Mouse (Mus musculus): ENCODE results near the gene Ift22. TPM values are rescaled to one million over a fixed set of nuclear protein-coding genes. Genes with fewer than 3 reads are reported as not detected.
"Not testable (repeated sequence)": the region's sequence is repeated elsewhere in the genome, so short reads cannot be mapped to it uniquely, and the experiment has no call there.

Ift22 gene
- total and polyA plus RNA-seq, 3 experiments = 7.2 to 10.9 (median 8.7) TPM

DNA sequence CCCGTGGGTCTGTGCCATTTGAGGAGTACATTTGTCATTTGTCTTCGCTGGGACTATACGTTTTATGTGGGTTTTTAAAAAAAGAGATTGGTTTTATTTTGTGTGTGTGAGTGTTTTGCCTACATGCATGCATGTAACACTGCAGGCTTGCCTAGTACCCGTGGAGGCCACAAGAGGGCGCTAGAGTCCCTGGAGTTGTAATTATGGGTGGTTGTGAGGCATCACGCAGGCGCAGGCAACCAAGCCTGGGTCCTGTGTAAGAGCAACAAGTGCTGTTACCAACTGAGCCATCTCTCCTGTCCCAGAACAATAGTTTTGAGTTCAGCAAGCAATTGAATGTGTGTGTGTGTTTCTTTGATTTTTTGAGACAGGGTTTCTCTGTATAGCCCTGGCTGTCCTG is 31.3 kb downstream of the Ift22 start:
- TF ChIP-seq POLR2A (IDR thresholded peaks at IDR 0.05; ENCODE audit: insufficient read depth, low read depth, low read length) (no peak), CTCF (IDR thresholded peaks at IDR 0.05) (peak; percentile 70), EP300 (IDR thresholded peaks at IDR 0.05; ENCODE audit: insufficient read depth, low read depth, low read length) (no peak)
- no peaks in the 10 kb centered on the region for H3K4me1 ChIP-seq (ENCODE audit: control insufficient read depth, insufficient read depth, low read length)
- H3K27me3 ChIP-seq (ENCODE audit: control insufficient read depth, insufficient read depth, low read length) = no peaks in the 10 kb centered on the region
- WGBS = 65% methylated on average over 7 of the region's 7 CpGs
- H3K9ac ChIP-seq (ENCODE audit: low read depth, low read length) = no peak overlapping the region
- H3K27ac ChIP-seq = no peak overlapping the region
- no peak overlapping the region for H3K4me3 ChIP-seq
- no peaks in the 10 kb centered on the region for H3K79me2 ChIP-seq (replicated peaks; ENCODE audit: control insufficient read depth, insufficient read depth, low read length)
- H3K36me3 ChIP-seq (ENCODE audit: control insufficient read depth, insufficient read depth, low read length) = no peaks in the 10 kb centered on the region
- DNase-seq = peak in 1 of 2 experiments; percentile 32
- intact Hi-C loops (cut with DNase I) = no loop called here

DNA sequence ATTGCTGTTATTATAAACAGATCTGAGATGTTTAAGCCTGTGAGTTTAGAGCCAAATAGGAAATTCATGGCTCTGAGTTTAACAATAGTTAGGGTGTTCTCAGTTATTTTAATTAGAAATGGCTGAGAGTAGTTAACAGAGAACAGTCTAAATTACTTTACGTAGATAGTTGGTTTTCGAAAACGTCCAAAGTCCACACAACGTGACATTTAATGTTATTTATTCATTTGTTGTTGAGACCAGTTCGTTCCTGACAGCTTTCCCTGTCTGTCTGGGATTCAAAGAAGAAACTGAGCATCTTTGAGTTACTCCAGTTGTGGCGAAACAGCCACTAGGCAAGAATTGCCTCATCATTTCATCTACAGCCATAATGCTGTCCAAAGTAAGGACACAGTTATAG is 32.1 kb downstream of the Ift22 start:
- 79% methylated on average over 6 of the region's 6 CpGs for WGBS
- H3K27ac ChIP-seq; H3K27me3 ChIP-seq (ENCODE audit: control insufficient read depth, insufficient read depth, low read length); DNase-seq; H3K79me2 ChIP-seq (replicated peaks; ENCODE audit: control insufficient read depth, insufficient read depth, low read length); H3K9ac ChIP-seq (ENCODE audit: low read depth, low read length); H3K36me3 ChIP-seq (ENCODE audit: control insufficient read depth, insufficient read depth, low read length); H3K4me3 ChIP-seq; intact Hi-C loops (cut with DNase I); H3K4me1 ChIP-seq (ENCODE audit: control insufficient read depth, insufficient read depth, low read length): not testable (repeated sequence)

DNA sequence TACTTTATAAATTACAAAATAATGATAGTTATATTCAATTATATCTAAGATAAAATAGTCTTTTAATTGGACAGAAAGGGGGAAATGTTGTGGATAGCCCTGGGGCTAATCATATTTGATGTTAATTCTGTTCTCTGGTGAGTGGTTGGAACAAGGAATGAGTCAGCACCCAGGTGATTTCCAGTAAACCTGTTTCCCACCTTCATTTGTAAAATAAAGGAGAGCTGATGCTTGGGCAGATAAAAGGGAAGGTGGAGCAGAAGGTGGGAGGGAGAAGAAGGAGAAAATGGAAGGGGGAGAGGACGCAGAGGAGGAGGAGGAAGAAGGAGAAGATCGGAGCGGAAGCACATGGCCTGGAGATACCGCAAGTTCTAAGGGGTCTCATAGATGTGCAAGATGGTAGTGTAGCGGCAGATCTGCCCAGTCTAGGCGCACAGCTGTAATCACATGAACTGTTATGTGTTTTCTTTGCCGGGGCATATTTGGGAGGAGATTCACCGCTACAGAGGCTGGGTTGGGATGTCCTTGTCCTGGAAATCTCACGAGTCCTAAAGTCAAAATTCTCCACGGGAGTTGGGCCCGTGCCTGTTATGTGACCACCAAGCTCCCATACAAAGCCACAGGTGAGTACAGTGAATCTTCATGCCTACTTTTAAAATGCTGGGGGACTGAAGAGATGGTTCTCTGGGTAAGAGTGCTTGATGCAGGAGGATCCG is 33.1 kb downstream of the Ift22 start:
- TF ChIP-seq POLR2A (IDR thresholded peaks at IDR 0.05; ENCODE audit: insufficient read depth, low read depth, low read length) = no peak
- no peak for TF ChIP-seq EP300 (IDR thresholded peaks at IDR 0.05; ENCODE audit: insufficient read depth, low read depth, low read length)
- 81% methylated on average over 12 of the region's 12 CpGs for WGBS
- intact Hi-C loops (cut with DNase I) = no loop called here
- Histone ChIP-seq H3K9ac (ENCODE audit: low read depth, low read length) (no peak overlapping the region), H3K36me3 (ENCODE audit: control insufficient read depth, insufficient read depth, low read length) (no peaks in the 10 kb centered on the region), H3K4me3 (no peak overlapping the region), H3K79me2 (replicated peaks; ENCODE audit: control insufficient read depth, insufficient read depth, low read length) (no peaks in the 10 kb centered on the region), H3K27ac (no peak overlapping the region), H3K27me3 (ENCODE audit: control insufficient read depth, insufficient read depth, low read length) (no peaks in the 10 kb centered on the region), H3K4me1 (ENCODE audit: control insufficient read depth, insufficient read depth, low read length) (no peaks in the 10 kb centered on the region)
- no peak for DNase-seq

DNA sequence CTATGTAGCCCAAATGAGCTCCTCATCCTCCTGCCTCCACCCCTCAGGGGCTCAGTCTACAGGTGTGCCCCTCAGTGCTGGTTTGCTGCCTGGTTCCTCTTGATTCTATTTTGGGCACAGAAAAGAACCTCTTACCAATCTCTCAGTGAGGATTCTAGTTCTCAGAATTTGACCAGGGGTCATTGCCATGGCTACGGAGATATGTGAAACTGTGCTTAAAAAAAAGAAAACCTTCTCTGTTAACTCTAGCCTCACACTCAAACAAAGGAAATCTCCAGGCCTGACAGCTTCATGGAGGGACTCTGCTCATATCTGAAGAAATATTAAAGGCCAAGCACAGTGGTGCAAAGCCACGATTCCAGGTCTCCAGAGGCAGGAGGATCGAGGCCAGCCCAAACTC is 34.8 kb downstream of the Ift22 start:
- H3K36me3 ChIP-seq (ENCODE audit: control insufficient read depth, insufficient read depth, low read length) = no peaks in the 10 kb centered on the region
- intact Hi-C loops (cut with DNase I) = no loop called here
- WGBS = 65% methylated on average over 3 of the region's 3 CpGs

GRCm38 (mm10) chr5:136943382-136943781 is 35.4 kb downstream of the Ift22 start:
- H3K4me3 ChIP-seq = no peak overlapping the region
- no peaks in the 10 kb centered on the region for H3K27me3 ChIP-seq (ENCODE audit: control insufficient read depth, insufficient read depth, low read length)
- no peak for TF ChIP-seq EP300 (IDR thresholded peaks at IDR 0.05; ENCODE audit: insufficient read depth, low read depth, low read length)
- TF ChIP-seq CTCF (IDR thresholded peaks at IDR 0.05) = no peak
- no peak for TF ChIP-seq POLR2A (IDR thresholded peaks at IDR 0.05; ENCODE audit: insufficient read depth, low read depth, low read length)
- DNase-seq = no peak
- 76% methylated on average over 2 of the region's 2 CpGs for WGBS
- H3K27ac ChIP-seq = no peak overlapping the region
- no peak overlapping the region for H3K9ac ChIP-seq (ENCODE audit: low read depth, low read length)
- no peaks in the 10 kb centered on the region for H3K79me2 ChIP-seq (replicated peaks; ENCODE audit: control insufficient read depth, insufficient read depth, low read length)
- H3K4me1 ChIP-seq (ENCODE audit: control insufficient read depth, insufficient read depth, low read length) = no peaks in the 10 kb centered on the region
- H3K36me3 ChIP-seq (ENCODE audit: control insufficient read depth, insufficient read depth, low read length) = no peaks in the 10 kb centered on the region
- intact Hi-C loops (cut with DNase I) = no loop called here

More for the DNA sequence above, 34.8 kb downstream of the Ift22 start:
- Histone ChIP-seq H3K79me2 (replicated peaks; ENCODE audit: control insufficient read depth, insufficient read depth, low read length) (no peaks in the 10 kb centered on the region), H3K27ac (no peak overlapping the region), H3K4me1 (ENCODE audit: control insufficient read depth, insufficient read depth, low read length) (no peaks in the 10 kb centered on the region), H3K4me3 (no peak overlapping the region), H3K9ac (ENCODE audit: low read depth, low read length) (no peak overlapping the region), H3K27me3 (ENCODE audit: control insufficient read depth, insufficient read depth, low read length) (no peaks in the 10 kb centered on the region)
- no peak for TF ChIP-seq CTCF (IDR thresholded peaks at IDR 0.05)
- no peak for TF ChIP-seq EP300 (IDR thresholded peaks at IDR 0.05; ENCODE audit: insufficient read depth, low read depth, low read length)
- TF ChIP-seq POLR2A (IDR thresholded peaks at IDR 0.05; ENCODE audit: insufficient read depth, low read depth, low read length) = no peak
- no peak for DNase-seq

DNA sequence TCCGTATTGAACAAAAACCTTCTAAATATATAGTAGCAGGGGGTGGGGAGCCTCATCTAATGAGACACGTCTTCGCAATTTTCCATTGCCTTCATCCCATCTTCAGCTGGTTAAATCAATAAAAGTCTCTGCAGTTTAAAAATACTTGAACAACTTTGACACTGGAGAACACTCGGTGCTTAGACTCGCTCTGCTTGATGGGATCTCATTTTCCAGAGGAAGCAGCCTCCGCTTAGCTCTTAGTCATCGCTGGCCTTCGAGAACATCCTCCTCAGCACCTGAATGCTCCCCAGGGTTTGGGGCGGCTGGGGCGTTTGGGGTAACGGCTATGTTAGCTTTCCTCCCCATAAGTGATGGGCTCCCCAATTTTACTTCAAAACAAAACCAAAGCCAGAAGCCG is 37.1 kb downstream of the Ift22 start:
- H3K27ac ChIP-seq = peak overlapping the region; percentile 23; the same call in 1 of the 2 replicates
- no peak overlapping the region for H3K4me3 ChIP-seq
- no peaks in the 10 kb centered on the region for H3K36me3 ChIP-seq (ENCODE audit: control insufficient read depth, insufficient read depth, low read length)
- H3K27me3 ChIP-seq (ENCODE audit: control insufficient read depth, insufficient read depth, low read length) = no peaks in the 10 kb centered on the region
- H3K9ac ChIP-seq (ENCODE audit: low read depth, low read length) = no peak overlapping the region
- WGBS = 62% methylated on average over 12 of the region's 12 CpGs
- TF ChIP-seq CTCF (IDR thresholded peaks at IDR 0.05) = no peak
- no peak for TF ChIP-seq EP300 (IDR thresholded peaks at IDR 0.05; ENCODE audit: insufficient read depth, low read depth, low read length)
- TF ChIP-seq POLR2A (IDR thresholded peaks at IDR 0.05; ENCODE audit: insufficient read depth, low read depth, low read length) = no peak
- no peaks in the 10 kb centered on the region for H3K4me1 ChIP-seq (ENCODE audit: control insufficient read depth, insufficient read depth, low read length)
- intact Hi-C loops (cut with DNase I) = no loop called here
- no peaks in the 10 kb centered on the region for H3K79me2 ChIP-seq (replicated peaks; ENCODE audit: control insufficient read depth, insufficient read depth, low read length)
- DNase-seq = no peak

All from heart, adult 2 months (tissue).